26 mouse cellular contexts compared by ENCODE assay signal in genomic region chr16:17053903-17054302, GRCm38 (mm10). TPM values are rescaled to one million over a fixed set of nuclear protein-coding genes. Genes with fewer than 3 reads are reported as not detected.
DNase-seq lines count a peak whose midpoint lies in the region; ATAC-seq and TF ChIP-seq lines count a peak whose summit lies in the region.
"Had no signal": no experiment of that assay in that cellular context is flagged by ENCODE, and none has a peak within 500 bp of the region (broad histone marks: within the 10 kb centered on the region; RNA-seq: fewer than 3 reads in every experiment).

No protein-coding gene starts in this region.

- H3K9ac ChIP-seq in forebrain, embryonic 13.5 days = no peak overlapping the region
- no peak overlapping the region for H3K9ac ChIP-seq in hindbrain, embryonic 16.5 days (ENCODE audit: low read depth, low read length)
- H3K9ac ChIP-seq: heart, embryonic 12.5 days; liver, embryonic 14.5 days; neural tube, embryonic 12.5 days had no signal

- H3K36me3 ChIP-seq in forebrain, embryonic 13.5 days (ENCODE audit: poor library complexity, severe bottlenecking) = peaks cover 14% of the 10 kb centered on the region
- H3K36me3 ChIP-seq in forebrain, embryonic 10.5 days (replicated peaks) = peaks cover 14% of the 10 kb centered on the region
- no peaks in the 10 kb centered on the region for H3K36me3 ChIP-seq in hindbrain, embryonic 16.5 days (ENCODE audit: control insufficient read depth, insufficient read depth, low read length)
- H3K36me3 ChIP-seq in hindbrain, embryonic 10.5 days = peaks cover 10% of the 10 kb centered on the region

- peak; percentile 23; the same call in 1 of the 2 replicates for ATAC-seq in forebrain, embryonic 13.5 days
- ATAC-seq in hindbrain, embryonic 16.5 days = peak; percentile 43
- ATAC-seq: CD4-positive, CD25-positive, alpha-beta regulatory T cell, adult 4 months; intestine, postnatal 0 days had no signal

- WGBS in forebrain, embryonic 13.5 days = 88% methylated on average over 3 of the region's 3 CpGs
- whole genome bisulfite sequencing in forebrain, embryonic 10.5 days = 81% methylated on average over 3 of the region's 3 CpGs
- 73% methylated on average over 3 of the region's 3 CpGs for WGBS in hindbrain, embryonic 16.5 days
- 75% methylated on average over 3 of the region's 3 CpGs for WGBS in hindbrain, embryonic 10.5 days

- TF ChIP-seq POLR2A in brain, embryonic 14.5 days (IDR thresholded peaks at IDR 0.05; ENCODE audit: borderline replicate concordance, extremely low read depth, insufficient read depth, insufficient read length, poor library complexity, severe bottlenecking) = no peak

- H3K9me3 ChIP-seq in forebrain, embryonic 13.5 days (replicated peaks) = no peaks in the 10 kb centered on the region
- no peaks in the 10 kb centered on the region for H3K9me3 ChIP-seq in forebrain, embryonic 10.5 days
- no peaks in the 10 kb centered on the region for H3K9me3 ChIP-seq in hindbrain, embryonic 16.5 days (ENCODE audit: control insufficient read depth, low read length)
- no peaks in the 10 kb centered on the region for H3K9me3 ChIP-seq in hindbrain, embryonic 10.5 days
- H3K9me3 ChIP-seq: heart, embryonic 12.5 days; neural tube, embryonic 12.5 days had no signal

- H3K4me3 ChIP-seq in forebrain, embryonic 13.5 days = no peak overlapping the region
- no peak overlapping the region for H3K4me3 ChIP-seq in forebrain, embryonic 10.5 days
- H3K4me3 ChIP-seq in hindbrain, embryonic 16.5 days (ENCODE audit: low read length) = no peak overlapping the region
- H3K4me3 ChIP-seq in hindbrain, embryonic 10.5 days = no peak overlapping the region
- H3K4me3 ChIP-seq: gastrocnemius, adult 2 months; heart, adult 2 months; heart, embryonic 12.5 days; neural tube, embryonic 12.5 days had no signal

- H3K4me2 ChIP-seq in forebrain, embryonic 13.5 days = no peak overlapping the region
- no peak overlapping the region for H3K4me2 ChIP-seq in hindbrain, embryonic 16.5 days (ENCODE audit: low read length)
- H3K4me2 ChIP-seq: heart, embryonic 12.5 days; neural tube, embryonic 12.5 days had no signal

- TF ChIP-seq CTCF in brain, embryonic 14.5 days (IDR thresholded peaks at IDR 0.05; ENCODE audit: borderline replicate concordance, extremely low read depth, insufficient read depth, insufficient read length) = no peak

- DNase-seq in forebrain, embryonic 10.5 days (ENCODE audit: extremely low spot score, low spot score) = no peak
- no peak for DNase-seq in hindbrain, embryonic 10.5 days (ENCODE audit: low spot score)
- DNase-seq in MN1 (ENCODE audit: low spot score) = peak; percentile 26
- DNase-seq in brain, embryonic 14.5 days (ENCODE audit: low read depth) = peak; percentile 69
- no peak for DNase-seq in adrenal gland, adult 8-10 months
- DNase-seq: adrenal gland, postnatal 36 days; cerebellum, adult 11 months; cerebellum, postnatal 36 days; gastrocnemius, adult 2 months; heart, adult 2 months; heart, postnatal 4 days; kidney, adult 9 months; kidney, postnatal 10 days; liver; lung, adult 2 months; lung, postnatal 10 days; midbrain, embryonic 14.5 days; thymus, postnatal 4 days had no signal

- H3K27ac ChIP-seq in forebrain, embryonic 13.5 days = no peak overlapping the region; the same call in 1 of the 2 replicates
- H3K27ac ChIP-seq in forebrain, embryonic 10.5 days = no peak overlapping the region
- no peak overlapping the region for H3K27ac ChIP-seq in hindbrain, embryonic 16.5 days (ENCODE audit: low read depth, low read length)
- no peak overlapping the region for H3K27ac ChIP-seq in hindbrain, embryonic 10.5 days
- H3K27ac ChIP-seq: gastrocnemius, adult 2 months; heart, adult 2 months; liver, embryonic 14.5 days; macrophage; neural tube, embryonic 12.5 days had no signal

- H3K27me3 ChIP-seq in forebrain, embryonic 13.5 days = no peaks in the 10 kb centered on the region
- H3K27me3 ChIP-seq in forebrain, embryonic 10.5 days (ENCODE audit: poor library complexity, severe bottlenecking) = no peaks in the 10 kb centered on the region
- no peaks in the 10 kb centered on the region for H3K27me3 ChIP-seq in hindbrain, embryonic 16.5 days (replicated peaks; ENCODE audit: control insufficient read depth, insufficient read depth, low read length)
- H3K27me3 ChIP-seq in hindbrain, embryonic 10.5 days (ENCODE audit: insufficient read depth, poor library complexity, severe bottlenecking) = no peaks in the 10 kb centered on the region
- H3K27me3 ChIP-seq: heart, embryonic 12.5 days; neural tube, embryonic 12.5 days had no signal

- H3K4me1 ChIP-seq in forebrain, embryonic 13.5 days = peaks cover 10% of the 10 kb centered on the region
- H3K4me1 ChIP-seq in forebrain, embryonic 10.5 days = peaks cover 12% of the 10 kb centered on the region
- no peaks in the 10 kb centered on the region for H3K4me1 ChIP-seq in hindbrain, embryonic 16.5 days (ENCODE audit: control insufficient read depth, insufficient read depth, low read depth, low read length)
- peaks cover 9% of the 10 kb centered on the region; the same call in 1 of the 2 replicates for H3K4me1 ChIP-seq in hindbrain, embryonic 10.5 days (replicated peaks)
- H3K4me1 ChIP-seq: neural tube, embryonic 12.5 days had no signal

RNA-seq across cellular contexts. Expression of gene Ypel1, which starts 15.6 kb away (rescaled TPM):
- 145 and 151 TPM in 2 replicates for polyA plus RNA-seq in forebrain, embryonic 13.5 days (2015; fragmentation: Nextera tagmentation; extraction: Ambion mirVana)
- 96.2 and 97.4 TPM in 2 replicates for polyA plus RNA-seq in forebrain, embryonic 10.5 days (2016; fragmentation: Nextera tagmentation; extraction: Ambion mirVana)
- polyA plus RNA-seq in hindbrain, embryonic 16.5 days (2015; fragmentation: Nextera tagmentation; extraction: Ambion mirVana) = 104 and 114 TPM in 2 replicates
- 103 and 104 TPM in 2 replicates for polyA plus RNA-seq in hindbrain, embryonic 10.5 days (2016; fragmentation: Nextera tagmentation; extraction: Ambion mirVana)
- polyA plus RNA-seq in brain, embryonic 14.5 days (2012; rRNA removed) = 74.8 and 97.9 TPM in 2 replicates
- 10 to 100 TPM in 2 of 4 experiments, 1 to 10 TPM in 2; 7.4 to 12.2 (median 10.2) TPM for total RNA-seq in adrenal gland, adult 8-10 months (2022)

RNA-seq across cellular contexts. Expression of gene Ppil2, which starts 57.2 kb away (rescaled TPM):
- polyA plus RNA-seq in forebrain, embryonic 13.5 days (2015; fragmentation: Nextera tagmentation; extraction: Ambion mirVana) = 153 and 165 TPM in 2 replicates
- 138 and 155 TPM in 2 replicates for polyA plus RNA-seq in forebrain, embryonic 10.5 days (2016; fragmentation: Nextera tagmentation; extraction: Ambion mirVana)
- polyA plus RNA-seq in hindbrain, embryonic 16.5 days (2015; fragmentation: Nextera tagmentation; extraction: Ambion mirVana) = 135 and 142 TPM in 2 replicates
- 159 and 177 TPM in 2 replicates for polyA plus RNA-seq in hindbrain, embryonic 10.5 days (2016; fragmentation: Nextera tagmentation; extraction: Ambion mirVana)
- polyA plus RNA-seq in brain, embryonic 14.5 days (2012; rRNA removed) = 134 and 157 TPM in 2 replicates
- total RNA-seq in adrenal gland, adult 8-10 months (2022) = 100 to 1,000 TPM in 3 of 4 experiments, 10 to 100 TPM in 1; 99.4 to 120 (median 106) TPM

Comparison
In these comparisons a context has a peak if more than half of its experiments do, and no peak if none do; other contexts are left out.
1. DNase-seq: peak in MN1 (single experiment) and brain, embryonic 14.5 days (single experiment); none in forebrain, embryonic 10.5 days (single experiment), hindbrain, embryonic 10.5 days (single experiment) and adrenal gland, adult 8-10 months (single experiment).